Mouse (Mus musculus) ZHBTc4 (cell line): Measurements from ENCODE around the gene Ykt6.
"Not testable (repeated sequence)": the region's sequence is repeated elsewhere in the genome, so short reads cannot be mapped to it uniquely, and the experiment has no call there.

ENCODE experiments used
- DNase-seq: peaks from one replicate; pipeline ENCODE4 v3.0.0-alpha.2; 2011; ENCODE audit warnings: low read depth, low spot score

The Ykt6 gene

DNA sequence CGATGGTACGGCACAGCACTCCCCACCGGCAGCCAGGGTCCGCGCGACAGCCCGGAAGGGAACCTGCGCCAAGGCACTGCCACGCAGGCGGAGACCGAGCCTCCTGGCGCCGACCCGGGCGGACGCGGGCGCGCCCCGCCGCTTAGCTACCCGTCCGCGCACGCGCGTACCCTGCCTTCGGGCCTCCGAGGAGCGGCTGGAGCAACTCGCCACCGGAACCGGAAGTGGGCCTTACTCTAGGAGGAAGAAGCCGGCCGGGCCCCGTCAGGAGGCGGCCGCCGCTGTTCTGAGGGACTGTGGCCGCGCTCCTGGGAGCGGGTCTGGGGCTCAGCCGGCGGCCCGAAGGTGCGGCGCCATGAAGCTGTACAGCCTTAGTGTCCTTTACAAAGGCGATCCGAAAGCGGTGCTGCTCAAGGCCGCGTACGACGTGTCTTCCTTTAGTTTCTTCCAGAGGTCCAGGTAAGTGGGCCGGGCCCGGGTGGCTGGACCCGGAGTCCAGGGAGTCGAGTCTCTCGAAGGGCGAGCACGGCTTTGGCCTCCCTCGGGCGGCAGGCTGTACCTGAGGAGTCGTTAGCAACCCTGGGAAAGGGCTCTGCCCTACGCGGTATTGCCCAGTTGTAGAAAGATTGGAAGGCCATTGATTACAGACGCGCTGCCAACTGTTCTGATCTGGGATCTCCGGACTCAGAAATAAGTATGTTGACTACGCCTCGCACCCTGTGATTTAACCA, at the start of gene Ykt6:
Ykt6 (plus strand) TSS at position 148 of the 731 bp plus-strand sequence.
- DNase-seq: peak; percentile 98

- peak; percentile 52 for DNase-seq
These were observed 49.5 kb upstream of the Ykt6 start for GRCm38 (mm10) chr11:5905778-5906518.

- peak; percentile 54 for DNase-seq
These were observed 48.4 kb upstream of the Ykt6 start for GRCm38 (mm10) chr11:5907096-5907495.

GRCm38 (mm10) chr11:5908642-5909041, 46.9 kb upstream of the Ykt6 start:
- no peak for DNase-seq

DNA sequence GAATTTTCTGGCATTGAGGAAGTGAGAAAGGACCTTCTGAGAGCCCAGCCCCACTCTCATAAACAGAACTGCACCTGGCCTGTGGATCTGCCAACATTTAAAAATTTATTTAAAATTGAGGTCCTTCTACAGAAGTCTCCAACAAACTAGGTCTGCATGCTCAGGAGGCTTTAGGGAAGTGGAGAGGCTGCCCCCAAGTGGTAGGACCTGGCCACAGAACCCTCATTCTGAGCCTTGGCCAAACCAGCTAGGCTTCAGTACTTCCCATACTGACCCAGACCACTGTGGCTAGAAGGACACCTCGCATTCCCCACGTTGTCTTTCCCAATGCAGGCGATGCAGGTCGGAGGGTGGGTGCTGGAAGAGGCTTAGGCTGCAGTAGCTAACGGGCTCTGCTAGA, 42.9 kb upstream of the Ykt6 start:
- DNase-seq: peak; percentile 59

DNA sequence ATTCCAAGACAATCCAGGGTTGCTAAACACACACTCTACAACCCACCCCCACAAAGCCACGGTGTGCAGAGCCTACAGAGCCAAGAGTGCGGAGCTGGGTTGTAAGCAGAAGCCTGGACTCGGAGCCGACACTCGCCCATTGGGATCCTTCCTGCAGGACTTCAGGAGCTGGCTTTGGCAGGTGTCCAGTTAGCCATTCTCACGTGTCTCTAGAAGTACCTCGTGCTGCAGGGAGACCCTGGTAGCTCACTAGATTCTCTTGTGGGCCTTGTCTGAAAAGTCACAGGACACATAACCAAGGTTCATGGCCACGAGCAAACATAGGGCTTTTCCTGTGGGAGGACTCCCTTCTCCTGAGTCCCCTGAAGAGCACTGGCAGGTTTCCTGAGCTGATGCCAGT, 42.2 kb upstream of the Ykt6 start:
- no peak for DNase-seq

DNA sequence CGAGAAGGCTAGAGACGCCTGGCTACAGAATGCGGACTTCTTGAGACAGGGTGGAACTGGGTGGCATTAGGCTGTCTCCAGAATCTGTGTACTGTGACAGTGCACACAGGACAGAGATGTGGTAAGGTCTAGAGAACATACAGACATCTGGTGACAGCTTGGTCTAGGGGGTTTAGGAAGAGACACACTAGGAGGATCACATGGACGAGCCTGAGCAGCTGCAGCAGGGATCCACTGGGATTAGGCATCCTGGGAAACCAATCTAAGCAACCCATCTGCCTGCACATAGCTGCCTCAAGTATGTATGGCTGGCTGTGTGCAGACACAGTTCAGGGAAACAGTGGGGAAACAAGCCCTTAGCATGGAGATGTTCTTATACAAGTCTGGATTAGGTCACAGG, 41.6 kb upstream of the Ykt6 start:
- no peak for DNase-seq

DNA sequence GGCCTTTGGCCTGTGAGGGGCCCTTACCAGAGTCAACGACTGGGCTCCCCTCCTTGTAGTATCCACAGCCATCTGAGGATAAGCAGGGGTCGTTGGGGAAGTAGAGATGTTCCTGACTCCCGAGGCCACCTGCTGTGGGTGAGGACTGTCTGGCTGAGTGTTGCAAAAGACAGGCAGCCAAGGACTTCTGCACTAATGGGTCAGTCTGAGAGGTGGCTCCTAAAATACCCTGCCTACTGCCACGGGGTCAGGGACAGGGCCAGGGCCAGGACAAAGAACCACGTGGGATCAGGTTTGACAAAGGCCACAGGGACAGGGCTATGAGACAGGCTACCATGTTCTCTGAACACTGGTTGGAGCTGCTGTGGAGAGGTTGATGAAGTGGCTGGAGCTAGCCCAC, 40.6 kb upstream of the Ykt6 start:
- no peak for DNase-seq

DNA sequence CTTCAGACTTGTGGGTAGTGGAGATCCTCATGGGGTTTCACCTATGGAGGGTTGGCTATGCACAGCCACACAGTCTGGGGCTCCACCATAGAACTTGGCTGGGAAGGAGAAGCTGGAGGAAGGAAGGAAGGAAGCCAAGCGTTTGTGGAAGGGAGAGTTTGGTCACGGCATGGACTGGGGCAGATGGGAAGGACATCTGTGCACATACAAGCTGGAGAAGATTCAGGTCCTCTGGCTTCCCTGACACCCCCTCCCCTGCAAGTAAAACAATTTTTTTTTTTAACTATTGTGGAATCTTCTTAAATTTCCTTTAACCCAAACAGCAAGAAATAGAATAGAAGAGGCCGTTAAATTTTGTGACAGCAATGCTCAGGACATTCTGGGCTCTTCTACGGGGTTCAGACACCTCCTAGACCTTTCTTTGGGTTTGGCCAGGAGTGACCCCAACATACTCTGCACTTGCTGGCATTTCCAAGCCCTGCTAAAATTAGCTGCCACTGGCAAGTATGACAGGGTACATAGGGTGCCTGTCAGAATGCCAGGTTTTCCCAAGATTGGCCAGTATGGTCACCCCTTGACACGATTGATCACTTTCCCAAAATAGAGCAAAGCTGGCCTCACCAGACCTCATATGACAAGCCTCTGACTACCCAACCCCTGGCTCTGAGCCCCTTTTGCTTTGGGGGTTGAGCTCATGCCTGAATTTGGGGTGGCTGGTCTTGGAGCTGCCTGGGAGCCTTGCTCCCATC, 39.9 kb upstream of the Ykt6 start:
- DNase-seq: no peak

DNA sequence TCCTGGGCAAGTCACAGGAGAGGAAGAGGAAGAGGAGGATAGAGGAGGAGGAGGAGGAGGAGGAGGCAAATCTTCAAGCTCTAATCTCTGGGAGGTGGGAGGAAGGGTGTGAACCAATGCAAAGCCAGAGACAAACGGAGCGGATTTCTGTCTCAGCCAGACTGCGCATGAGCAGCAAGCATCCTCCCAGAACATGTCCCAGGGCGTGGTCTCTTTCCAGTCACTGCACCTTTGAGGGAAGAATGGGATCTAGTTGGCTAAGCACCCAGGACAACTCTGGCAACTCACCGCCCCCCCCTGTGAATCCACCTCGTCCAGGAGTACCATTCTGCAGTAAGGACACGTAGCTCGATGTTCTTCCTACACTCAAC, 39.3 kb upstream of the Ykt6 start:
- DNase-seq: peak; percentile 73

- no peak for DNase-seq
These were observed 37.4 kb upstream of the Ykt6 start for GRCm38 (mm10) chr11:5918111-5918510.

DNA sequence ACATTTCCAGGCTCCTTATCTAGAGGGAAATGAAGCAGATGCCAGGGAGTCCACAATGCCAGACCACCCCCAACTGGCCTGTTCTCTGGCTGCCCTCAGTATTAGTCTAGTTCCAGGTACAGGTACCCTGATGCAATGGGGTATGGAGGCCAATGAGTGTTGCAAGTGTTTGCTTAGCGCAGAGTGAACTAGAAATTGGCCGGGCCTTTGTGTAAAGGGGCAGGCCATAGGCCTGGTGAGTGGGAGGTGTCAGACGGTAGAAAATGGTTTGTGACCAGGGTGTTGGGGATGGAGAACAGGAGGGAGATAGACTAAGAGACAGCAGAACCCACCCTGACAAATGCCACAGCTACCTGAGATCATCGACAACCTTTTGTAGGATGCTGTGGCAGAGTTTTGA, 35.9 kb upstream of the Ykt6 start:
- DNase-seq: no peak

DNA sequence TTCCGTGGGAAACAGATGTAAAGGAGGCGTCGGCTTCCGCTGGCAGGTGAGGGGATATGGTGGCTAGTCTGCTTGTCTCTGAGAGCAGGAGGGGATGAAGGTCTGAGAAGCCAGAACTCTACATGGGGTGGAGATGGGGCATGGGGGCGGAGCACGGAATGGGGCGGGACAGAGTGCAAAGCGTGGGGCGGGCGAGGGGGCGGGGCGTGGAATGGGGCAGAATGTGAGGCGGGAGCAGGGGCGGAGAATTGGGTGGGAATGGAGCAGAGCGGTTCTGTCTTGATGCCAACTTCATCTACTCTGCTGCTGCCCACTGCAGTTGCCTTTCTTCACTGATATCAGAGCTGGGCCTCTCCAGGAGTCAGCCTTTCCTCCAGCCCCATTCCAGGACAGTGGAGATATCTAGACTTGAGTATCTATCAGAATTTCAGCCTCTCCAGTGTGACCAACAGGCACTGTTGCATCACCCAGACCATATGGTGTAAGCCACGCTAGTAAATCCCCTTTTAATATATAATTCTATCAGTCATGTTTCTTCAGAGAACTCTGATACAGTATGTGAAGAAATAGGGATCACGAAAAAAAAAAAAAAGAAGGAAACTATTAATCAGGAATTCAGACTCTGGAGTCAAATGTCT, 35.1 kb upstream of the Ykt6 start:
- DNase-seq: peak; percentile 85

- no peak for DNase-seq
These were observed 30.8 kb upstream of the Ykt6 start for GRCm38 (mm10) chr11:5924699-5925098.

- peak; percentile 20 for DNase-seq
These were observed 28.7 kb upstream of the Ykt6 start for GRCm38 (mm10) chr11:5926696-5927220.

DNA sequence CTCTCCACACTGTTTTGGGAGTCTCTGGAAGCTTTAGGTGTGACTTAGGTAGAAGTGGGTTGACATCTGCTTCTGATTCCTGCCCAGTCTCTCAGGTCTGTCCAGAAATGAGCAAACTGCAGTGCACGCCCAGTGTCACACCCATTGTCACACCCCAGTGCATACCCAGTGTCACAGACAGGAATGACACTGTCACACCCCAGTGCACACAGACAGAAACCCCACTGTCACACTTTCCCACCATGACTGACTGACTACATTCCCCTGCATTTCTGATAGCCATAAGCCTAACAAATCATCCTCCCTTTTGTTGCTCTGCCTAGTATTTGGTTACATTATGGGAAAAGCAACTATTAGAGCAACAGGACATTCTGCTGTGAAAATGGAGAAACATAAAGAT, 24.9 kb upstream of the Ykt6 start:
- no peak for DNase-seq

DNA sequence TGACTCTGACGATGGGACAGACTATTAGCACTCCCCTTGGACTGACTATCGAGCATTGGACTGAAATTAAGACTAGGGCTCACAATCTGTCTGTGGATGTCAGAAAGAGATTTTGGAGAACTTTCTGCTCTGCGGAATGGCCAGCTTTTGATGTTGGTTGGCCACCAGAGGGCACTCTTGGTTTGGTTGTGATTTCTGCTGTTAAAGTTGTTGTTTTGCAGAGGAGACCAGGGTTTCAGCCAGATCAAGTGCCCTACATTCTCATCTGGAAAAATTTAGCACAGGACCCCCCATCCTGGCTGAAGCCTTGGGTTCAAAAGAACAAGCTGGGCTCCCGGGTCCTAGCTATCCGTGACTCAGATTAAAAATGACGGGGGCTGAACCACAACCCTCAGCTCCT, 23.5 kb upstream of the Ykt6 start:
- DNase-seq: peak; percentile 25

GRCm38 (mm10) chr11:5934531-5934930, 21.0 kb upstream of the Ykt6 start:
- not testable (repeated sequence) for DNase-seq

DNA sequence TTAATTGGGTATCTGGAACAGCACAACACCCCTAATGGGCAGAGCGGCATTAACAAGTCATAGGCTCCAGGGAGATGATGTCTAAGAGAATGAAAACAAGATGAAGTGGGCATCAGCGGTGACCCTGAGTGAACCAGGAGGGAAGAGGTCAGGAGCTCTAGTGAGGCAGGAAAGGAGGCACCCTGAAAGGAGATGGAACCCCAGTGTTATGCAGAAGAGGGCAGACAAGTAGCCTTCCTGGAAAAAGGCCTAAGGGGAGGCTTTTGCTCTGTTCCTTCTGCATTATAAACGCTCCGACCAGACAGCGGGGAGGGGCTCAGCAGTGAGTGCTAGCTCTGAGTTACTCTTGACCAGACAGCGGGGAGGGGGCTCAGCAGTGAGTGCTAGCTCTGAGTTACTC, 12.5 kb upstream of the Ykt6 start:
- DNase-seq: peak; percentile 83

GRCm38 (mm10) chr11:5945096-5945495, 10.4 kb upstream of the Ykt6 start:
- DNase-seq: no peak

DNA sequence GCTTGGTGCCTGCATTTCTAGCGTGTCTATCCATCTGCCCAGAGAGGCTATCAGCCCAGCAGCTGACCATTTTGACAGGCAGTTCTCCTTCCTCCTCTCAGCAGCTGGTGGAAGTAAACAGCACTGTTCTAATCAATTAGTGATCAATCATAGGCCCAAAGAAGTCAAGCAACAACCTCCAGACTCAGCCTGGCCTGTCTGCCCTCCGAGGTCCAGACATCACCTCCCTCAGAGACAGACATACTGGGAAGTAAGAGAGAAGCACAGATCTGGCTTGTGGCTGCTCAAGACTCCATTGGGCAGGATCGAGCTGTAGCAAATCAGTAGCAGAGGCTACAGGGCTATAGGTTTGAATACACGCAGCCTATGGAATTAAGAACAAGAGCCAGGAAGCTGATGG, 7.7 kb upstream of the Ykt6 start:
- DNase-seq: no peak
